Mouse (Mus musculus): ENCODE measurements around the gene Fbxo39. TPM values are rescaled to one million over a fixed set of nuclear protein-coding genes. Genes with fewer than 3 reads are reported as not detected.
A peak's percentile ranks its signal among the peaks of the same experiment; 100 is the strongest.

Fbxo39 gene
- not detected in 2 replicates for polyA plus RNA-seq (2015; fragmentation: Nextera tagmentation; extraction: Ambion mirVana)

GRCm38 (mm10) chr11:72314151-72314895, at the start of gene Fbxo39:
Gene Fbxo39, plus strand, starts transcription at chr11:72314444.
- H3K27me3 ChIP-seq (ENCODE audit: control insufficient read depth, insufficient read depth, low read depth, low read length) = peaks cover 21% of the 10 kb centered on the region
- peak within 1 kb of the TSS; percentile 26 for H3K4me3 ChIP-seq (ENCODE audit: low read length)
- WGBS = 9% methylated on average over 42 of the region's 42 CpGs
- H3K36me3 ChIP-seq (ENCODE audit: control insufficient read depth, insufficient read depth, low read length) = no peaks in the 10 kb centered on the region
- no peak within 1 kb of the TSS for H3K27ac ChIP-seq (ENCODE audit: low read length)
- H3K9me3 ChIP-seq (ENCODE audit: control insufficient read depth, low read length) = no peaks in the 10 kb centered on the region
- H3K4me1 ChIP-seq (replicated peaks; ENCODE audit: control insufficient read depth, insufficient read depth, low read length) = peaks cover 3% of the 10 kb centered on the region; the same call in 1 of the 2 replicates
- peak within 1 kb of the TSS; percentile 44 for H3K4me2 ChIP-seq (ENCODE audit: low read depth, low read length)
- no peak within 1 kb of the TSS for H3K9ac ChIP-seq (ENCODE audit: low read length)
- no peak for ATAC-seq (ENCODE audit: low read depth)

- Histone ChIP-seq H3K27ac (ENCODE audit: low read length) (no peak overlapping the region), H3K4me2 (ENCODE audit: low read depth, low read length) (no peak overlapping the region), H3K9me3 (ENCODE audit: control insufficient read depth, low read length) (no peaks in the 10 kb centered on the region), H3K9ac (ENCODE audit: low read length) (no peak overlapping the region), H3K4me3 (ENCODE audit: low read length) (no peak overlapping the region), H3K27me3 (ENCODE audit: control insufficient read depth, insufficient read depth, low read depth, low read length) (peaks cover 33% of the 10 kb centered on the region), H3K4me1 (replicated peaks; ENCODE audit: control insufficient read depth, insufficient read depth, low read length) (peaks cover 10% of the 10 kb centered on the region), H3K36me3 (ENCODE audit: control insufficient read depth, insufficient read depth, low read length) (no peaks in the 10 kb centered on the region)
- ATAC-seq (ENCODE audit: low read depth) = no peak
- 6% methylated on average over 11 of the region's 11 CpGs for WGBS
Observed at GRCm38 (mm10) chr11:72265483-72265882, 48.8 kb upstream of the Fbxo39 start.

GRCm38 (mm10) chr11:72266207-72266959, 47.9 kb upstream of the Fbxo39 start:
- Histone ChIP-seq H3K4me2 (ENCODE audit: low read depth, low read length) (peak overlapping the region; percentile 85), H3K27me3 (ENCODE audit: control insufficient read depth, insufficient read depth, low read depth, low read length) (peaks cover 33% of the 10 kb centered on the region), H3K27ac (ENCODE audit: low read length) (no peak overlapping the region), H3K36me3 (ENCODE audit: control insufficient read depth, insufficient read depth, low read length) (no peaks in the 10 kb centered on the region), H3K4me1 (replicated peaks; ENCODE audit: control insufficient read depth, insufficient read depth, low read length) (peaks cover 10% of the 10 kb centered on the region), H3K9ac (ENCODE audit: low read length) (peak overlapping the region; percentile 62), H3K4me3 (ENCODE audit: low read length) (peak overlapping the region; percentile 51), H3K9me3 (ENCODE audit: control insufficient read depth, low read length) (no peaks in the 10 kb centered on the region)
- ATAC-seq (ENCODE audit: low read depth) = peak; percentile 93
- WGBS = 1% methylated on average over 46 of the region's 46 CpGs

GRCm38 (mm10) chr11:72266960-72267560, 47.2 kb upstream of the Fbxo39 start, which contains the start of gene Slc13a5:
Gene Slc13a5, minus strand, starts transcription at chr11:72267222.
- peak within 1 kb of the TSS; percentile 85 for H3K4me2 ChIP-seq (ENCODE audit: low read depth, low read length)
- H3K27me3 ChIP-seq (ENCODE audit: control insufficient read depth, insufficient read depth, low read depth, low read length) = peaks cover 33% of the 10 kb centered on the region
- 4% methylated on average over 36 of the region's 36 CpGs for WGBS
- peak within 1 kb of the TSS; percentile 51 for H3K4me3 ChIP-seq (ENCODE audit: low read length)
- peak within 1 kb of the TSS; percentile 62 for H3K9ac ChIP-seq (ENCODE audit: low read length)
- no peak within 1 kb of the TSS for H3K27ac ChIP-seq (ENCODE audit: low read length)
- peaks cover 10% of the 10 kb centered on the region for H3K4me1 ChIP-seq (replicated peaks; ENCODE audit: control insufficient read depth, insufficient read depth, low read length)
- no peaks in the 10 kb centered on the region for H3K9me3 ChIP-seq (ENCODE audit: control insufficient read depth, low read length)
- no peaks in the 10 kb centered on the region for H3K36me3 ChIP-seq (ENCODE audit: control insufficient read depth, insufficient read depth, low read length)
- peak; percentile 41; the same call in 1 of the 2 replicates for ATAC-seq (ENCODE audit: low read depth)

GRCm38 (mm10) chr11:72271761-72272160, 42.5 kb upstream of the Fbxo39 start:
- Histone ChIP-seq H3K9me3 (ENCODE audit: control insufficient read depth, low read length) (no peaks in the 10 kb centered on the region), H3K9ac (ENCODE audit: low read length) (no peak overlapping the region), H3K4me2 (ENCODE audit: low read depth, low read length) (no peak overlapping the region), H3K27ac (ENCODE audit: low read length) (no peak overlapping the region), H3K4me3 (ENCODE audit: low read length) (no peak overlapping the region), H3K4me1 (replicated peaks; ENCODE audit: control insufficient read depth, insufficient read depth, low read length) (peaks cover 4% of the 10 kb centered on the region), H3K27me3 (ENCODE audit: control insufficient read depth, insufficient read depth, low read depth, low read length) (peaks cover 11% of the 10 kb centered on the region), H3K36me3 (ENCODE audit: control insufficient read depth, insufficient read depth, low read length) (no peaks in the 10 kb centered on the region)
- no peak for ATAC-seq (ENCODE audit: low read depth)
- 32% methylated on average over 1 of the region's 1 CpGs for WGBS

- H3K9ac ChIP-seq (ENCODE audit: low read length) = no peak overlapping the region
- no peaks in the 10 kb centered on the region for H3K4me1 ChIP-seq (replicated peaks; ENCODE audit: control insufficient read depth, insufficient read depth, low read length)
- no peaks in the 10 kb centered on the region for H3K27me3 ChIP-seq (ENCODE audit: control insufficient read depth, insufficient read depth, low read depth, low read length)
- no peak overlapping the region for H3K4me2 ChIP-seq (ENCODE audit: low read depth, low read length)
- no peak overlapping the region for H3K27ac ChIP-seq (ENCODE audit: low read length)
- WGBS = 32% methylated on average over 3 of the region's 3 CpGs
- H3K36me3 ChIP-seq (ENCODE audit: control insufficient read depth, insufficient read depth, low read length) = no peaks in the 10 kb centered on the region
- no peak for ATAC-seq (ENCODE audit: low read depth)
- H3K9me3 ChIP-seq (ENCODE audit: control insufficient read depth, low read length) = no peaks in the 10 kb centered on the region
- no peak overlapping the region for H3K4me3 ChIP-seq (ENCODE audit: low read length)
Observed at GRCm38 (mm10) chr11:72273341-72273740, 40.9 kb upstream of the Fbxo39 start.

GRCm38 (mm10) chr11:72281143-72281851, 32.9 kb upstream of the Fbxo39 start:
- H3K4me2 ChIP-seq (ENCODE audit: low read depth, low read length) = no peak overlapping the region
- H3K4me1 ChIP-seq (replicated peaks; ENCODE audit: control insufficient read depth, insufficient read depth, low read length) = no peaks in the 10 kb centered on the region
- no peak for ATAC-seq (ENCODE audit: low read depth)
- H3K36me3 ChIP-seq (ENCODE audit: control insufficient read depth, insufficient read depth, low read length) = no peaks in the 10 kb centered on the region
- no peak overlapping the region for H3K4me3 ChIP-seq (ENCODE audit: low read length)
- 60% methylated on average over 5 of the region's 5 CpGs for WGBS
- no peaks in the 10 kb centered on the region for H3K27me3 ChIP-seq (ENCODE audit: control insufficient read depth, insufficient read depth, low read depth, low read length)
- H3K9ac ChIP-seq (ENCODE audit: low read length) = no peak overlapping the region
- H3K27ac ChIP-seq (ENCODE audit: low read length) = no peak overlapping the region
- H3K9me3 ChIP-seq (ENCODE audit: control insufficient read depth, low read length) = no peaks in the 10 kb centered on the region

GRCm38 (mm10) chr11:72281852-72282400, 32.3 kb upstream of the Fbxo39 start:
- H3K27ac ChIP-seq (ENCODE audit: low read length) = no peak overlapping the region
- no peaks in the 10 kb centered on the region for H3K27me3 ChIP-seq (ENCODE audit: control insufficient read depth, insufficient read depth, low read depth, low read length)
- H3K9ac ChIP-seq (ENCODE audit: low read length) = no peak overlapping the region
- ATAC-seq (ENCODE audit: low read depth) = no peak
- no peaks in the 10 kb centered on the region for H3K36me3 ChIP-seq (ENCODE audit: control insufficient read depth, insufficient read depth, low read length)
- H3K4me1 ChIP-seq (replicated peaks; ENCODE audit: control insufficient read depth, insufficient read depth, low read length) = no peaks in the 10 kb centered on the region
- H3K4me3 ChIP-seq (ENCODE audit: low read length) = no peak overlapping the region
- H3K4me2 ChIP-seq (ENCODE audit: low read depth, low read length) = no peak overlapping the region
- H3K9me3 ChIP-seq (ENCODE audit: control insufficient read depth, low read length) = no peaks in the 10 kb centered on the region
- 44% methylated on average over 5 of the region's 5 CpGs for WGBS

Data from lung, embryonic 16.5 days (tissue).